Mouse (Mus musculus) ES-Bruce4 (cell line): ENCODE results near the gene Ptprg.

Source experiments
- CTCF ChIP-seq: IDR thresholded peaks from one replicate; pipeline ENCODE4 v1.8.1; 2011; ENCODE audit warnings: low read depth, low read length
- EP300 ChIP-seq: IDR thresholded peaks from 2 replicates; pipeline ENCODE4 v1.6.1; 2011; ENCODE audit warnings: low read depth, low read length; ENCODE audit not compliant: insufficient read depth
- POLR2A ChIP-seq: IDR thresholded peaks from one replicate; pipeline ENCODE4 v1.8.1; 2011; ENCODE audit warnings: low read length; ENCODE audit not compliant: insufficient read depth

GRCm38 (mm10) chr14:12089954-12090353 lies 536.6 kb downstream of the Ptprg start:
- TF ChIP-seq CTCF (no peak), POLR2A (no peak), EP300 (no peak)
